Mouse (Mus musculus): ENCODE data around the gene Otud5. TPM values are rescaled to one million over a fixed set of nuclear protein-coding genes. Genes with fewer than 3 reads are reported as not detected.

Gene Otud5
- polyA plus RNA-seq, 2 experiments = 38.7 to 71.3 TPM

DNA sequence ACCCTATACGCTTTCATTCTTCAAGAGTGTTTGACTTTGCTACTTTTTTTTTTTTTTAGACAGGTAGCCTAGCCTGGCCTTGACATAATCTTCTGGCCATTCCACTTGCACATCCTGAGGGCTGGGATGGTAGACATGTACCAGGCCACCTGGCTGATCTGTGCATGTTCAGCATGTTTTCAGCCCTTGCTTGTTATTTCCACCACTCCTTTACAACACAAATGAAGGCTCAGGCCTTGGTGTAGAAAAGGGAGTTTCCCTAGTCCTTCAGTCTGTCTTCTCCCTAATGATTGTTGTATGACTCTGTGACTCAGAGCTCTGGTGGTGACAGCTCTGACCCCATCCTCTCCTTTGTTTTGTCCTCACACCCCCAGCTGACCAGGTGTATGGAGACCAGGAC lies 26.0 kb downstream of the Otud5 start:
- Histone ChIP-seq H3K9me3 (ENCODE audit: control insufficient read depth, low read length) (no peaks in the 10 kb centered on the region), H3K27ac (replicated peaks; ENCODE audit: low read depth, low read length) (no peak overlapping the region), H3K27me3 (ENCODE audit: control insufficient read depth, insufficient read depth, low read length) (no peaks in the 10 kb centered on the region), H3K4me3 (replicated peaks; ENCODE audit: low read length) (no peak overlapping the region), H3K4me1 (ENCODE audit: control insufficient read depth, insufficient read depth, low read length) (no peaks in the 10 kb centered on the region), H3K9ac (ENCODE audit: low read depth, low read length, severe bottlenecking) (no peak overlapping the region), H3K4me2 (replicated peaks; ENCODE audit: low read depth, low read length, severe bottlenecking) (no peak overlapping the region), H3K36me3 (ENCODE audit: control insufficient read depth, insufficient read depth, low read length) (no peaks in the 10 kb centered on the region)
- ATAC-seq (ENCODE audit: low FRiP score, low read depth) (no peak), DNase-seq (ENCODE audit: low spot score) (no peak)
- WGBS = 100% methylated on average over 1 of the region's 1 CpGs
- TF ChIP-seq POLR2A (IDR thresholded peaks at IDR 0.05; ENCODE audit: borderline replicate concordance, extremely low read depth, insufficient read depth, insufficient read length) = no peak

DNA sequence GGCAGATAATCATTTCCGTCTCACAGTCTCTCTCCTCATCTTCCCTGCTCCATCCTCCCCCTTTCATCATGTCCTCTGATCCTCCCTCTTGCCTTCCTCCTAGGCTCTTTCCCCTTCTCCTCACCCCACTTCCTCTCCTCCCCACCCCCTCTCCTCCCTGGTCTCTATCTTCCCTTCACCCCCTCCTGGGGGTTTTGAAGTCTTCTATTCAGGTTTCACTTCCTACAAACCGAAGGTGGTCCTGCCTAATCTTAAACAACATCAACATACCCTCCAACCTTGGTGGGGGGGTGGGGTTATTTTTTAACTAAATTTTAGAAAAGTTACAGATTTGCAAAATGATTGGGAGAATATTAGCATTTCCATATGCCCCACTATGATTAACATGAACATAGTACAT lies 27.3 kb downstream of the Otud5 start:
- no peak overlapping the region for H3K27ac ChIP-seq (replicated peaks; ENCODE audit: low read depth, low read length)
- no peak overlapping the region for H3K4me2 ChIP-seq (replicated peaks; ENCODE audit: low read depth, low read length, severe bottlenecking)
- no peak overlapping the region for H3K9ac ChIP-seq (ENCODE audit: low read depth, low read length, severe bottlenecking)
- ATAC-seq (ENCODE audit: low FRiP score, low read depth) (no peak), DNase-seq (ENCODE audit: low spot score) (no peak)
- no peak overlapping the region for H3K4me3 ChIP-seq (replicated peaks; ENCODE audit: low read length)
- H3K36me3 ChIP-seq (ENCODE audit: control insufficient read depth, insufficient read depth, low read length) = no peaks in the 10 kb centered on the region
- no peaks in the 10 kb centered on the region for H3K27me3 ChIP-seq (ENCODE audit: control insufficient read depth, insufficient read depth, low read length)
- no peak for TF ChIP-seq POLR2A (IDR thresholded peaks at IDR 0.05; ENCODE audit: borderline replicate concordance, extremely low read depth, insufficient read depth, insufficient read length)
- H3K9me3 ChIP-seq (ENCODE audit: control insufficient read depth, low read length) = no peaks in the 10 kb centered on the region
- 77% methylated on average over 2 of the region's 2 CpGs for WGBS
- no peaks in the 10 kb centered on the region for H3K4me1 ChIP-seq (ENCODE audit: control insufficient read depth, insufficient read depth, low read length)

DNA sequence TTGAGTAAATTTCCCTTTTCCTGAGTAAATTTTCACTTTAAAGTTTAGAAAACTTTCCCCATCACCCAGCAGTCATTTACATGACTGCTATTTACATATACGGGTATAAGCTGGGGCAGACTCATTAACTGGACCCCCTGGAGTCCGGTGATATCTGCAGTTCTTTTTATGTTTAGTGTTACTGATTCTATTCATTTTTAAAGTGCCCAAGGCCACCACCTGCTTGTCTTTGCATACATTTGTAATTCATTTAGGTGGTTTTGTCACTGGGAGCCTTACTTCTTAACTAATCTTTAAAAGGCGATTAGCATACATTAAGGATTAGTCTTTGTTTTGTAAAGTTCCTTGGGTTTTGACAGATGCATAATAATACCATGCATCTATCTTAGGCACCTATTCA lies 28.7 kb downstream of the Otud5 start:
- Histone ChIP-seq H3K36me3 (ENCODE audit: control insufficient read depth, insufficient read depth, low read length) (peaks cover 6% of the 10 kb centered on the region; the same call in 1 of the 2 replicates), H3K9me3 (ENCODE audit: control insufficient read depth, low read length) (no peaks in the 10 kb centered on the region), H3K4me3 (replicated peaks; ENCODE audit: low read length) (no peak overlapping the region), H3K27ac (replicated peaks; ENCODE audit: low read depth, low read length) (no peak overlapping the region), H3K9ac (ENCODE audit: low read depth, low read length, severe bottlenecking) (no peak overlapping the region), H3K27me3 (ENCODE audit: control insufficient read depth, insufficient read depth, low read length) (no peaks in the 10 kb centered on the region), H3K4me2 (replicated peaks; ENCODE audit: low read depth, low read length, severe bottlenecking) (no peak overlapping the region), H3K4me1 (ENCODE audit: control insufficient read depth, insufficient read depth, low read length) (no peaks in the 10 kb centered on the region)
- no peak for TF ChIP-seq POLR2A (IDR thresholded peaks at IDR 0.05; ENCODE audit: borderline replicate concordance, extremely low read depth, insufficient read depth, insufficient read length)
- 41% methylated on average over 3 of the region's 3 CpGs for WGBS
- DNase-seq (ENCODE audit: low spot score) = no peak
- no peak for ATAC-seq (ENCODE audit: low FRiP score, low read depth)

DNA sequence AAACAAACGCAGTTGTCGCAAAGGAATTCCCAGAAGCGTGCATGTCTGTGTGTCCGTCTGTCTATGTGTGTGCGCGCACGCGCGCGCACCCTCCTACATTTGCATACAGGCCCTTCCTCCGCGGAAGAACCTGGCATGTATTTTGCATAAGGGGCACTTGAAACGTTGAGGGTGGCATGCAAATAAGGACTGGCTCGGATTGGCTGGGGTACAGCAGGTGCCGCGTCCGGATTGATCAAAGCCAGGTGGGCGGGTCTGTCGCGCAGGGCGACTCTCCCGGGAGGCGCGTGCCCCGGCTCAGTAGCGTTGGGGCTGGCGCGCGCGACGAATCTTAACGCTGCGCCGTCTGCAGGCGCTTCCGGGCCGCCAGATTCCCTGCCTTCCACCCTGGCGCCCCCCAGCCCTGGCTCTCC lies 36.8 kb downstream of the Otud5 start, which contains the start of gene Pim2:
TSS of gene Pim2 (plus strand) at position 256 of the 413 bp plus-strand sequence.
- Histone ChIP-seq H3K27me3 (ENCODE audit: control insufficient read depth, insufficient read depth, low read length) (no peaks in the 10 kb centered on the region), H3K9me3 (ENCODE audit: control insufficient read depth, low read length) (no peaks in the 10 kb centered on the region), H3K27ac (replicated peaks; ENCODE audit: low read depth, low read length) (no peak within 1 kb of the TSS), H3K36me3 (ENCODE audit: control insufficient read depth, insufficient read depth, low read length) (peaks cover 6% of the 10 kb centered on the region; the same call in 1 of the 2 replicates), H3K9ac (ENCODE audit: low read depth, low read length, severe bottlenecking) (peak within 1 kb of the TSS; percentile 34; the same call in 1 of the 2 replicates), H3K4me1 (ENCODE audit: control insufficient read depth, insufficient read depth, low read length) (no peaks in the 10 kb centered on the region), H3K4me2 (replicated peaks; ENCODE audit: low read depth, low read length, severe bottlenecking) (peak within 1 kb of the TSS; percentile 77), H3K4me3 (replicated peaks; ENCODE audit: low read length) (peak within 1 kb of the TSS; percentile 40)
- no peak for TF ChIP-seq POLR2A (IDR thresholded peaks at IDR 0.05; ENCODE audit: borderline replicate concordance, extremely low read depth, insufficient read depth, insufficient read length)
- DNase-seq (ENCODE audit: low spot score) (peak; percentile 56), ATAC-seq (ENCODE audit: low FRiP score, low read depth) (peak; percentile 73)
- WGBS = 33% methylated on average over 29 of the region's 38 CpGs

DNA sequence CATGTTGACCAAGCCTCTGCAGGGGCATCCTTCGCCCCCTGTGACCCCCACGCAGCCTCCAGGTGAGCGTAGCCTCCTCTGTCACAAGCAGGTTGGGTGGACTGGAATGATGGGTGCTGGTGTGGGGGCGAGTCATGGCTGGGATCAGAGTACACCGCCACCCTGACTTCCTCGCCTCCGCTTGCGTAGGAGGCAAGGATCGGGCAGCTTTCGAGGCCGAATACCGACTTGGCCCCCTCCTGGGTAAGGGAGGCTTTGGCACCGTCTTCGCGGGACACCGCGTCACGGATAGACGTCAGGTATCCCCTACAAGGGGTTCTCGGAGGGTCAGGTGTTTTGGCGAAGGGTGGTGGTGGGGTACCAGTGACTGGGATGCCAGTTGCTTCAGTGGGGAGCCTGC lies 37.3 kb downstream of the Otud5 start:
- H3K27ac ChIP-seq (replicated peaks; ENCODE audit: low read depth, low read length) = no peak overlapping the region
- peak overlapping the region; percentile 34; the same call in 1 of the 2 replicates for H3K9ac ChIP-seq (ENCODE audit: low read depth, low read length, severe bottlenecking)

More for the DNA sequence above, 37.3 kb downstream of the Otud5 start:
- H3K4me3 ChIP-seq (replicated peaks; ENCODE audit: low read length) = peak overlapping the region; percentile 40
- 29% methylated on average over 21 of the region's 21 CpGs for whole genome bisulfite sequencing
- ATAC-seq (ENCODE audit: low FRiP score, low read depth) (peak; percentile 7; the same call in 1 of the 2 replicates), DNase-seq (ENCODE audit: low spot score) (no peak)
- H3K9me3 ChIP-seq (ENCODE audit: control insufficient read depth, low read length) = no peaks in the 10 kb centered on the region
- peak overlapping the region; percentile 77 for H3K4me2 ChIP-seq (replicated peaks; ENCODE audit: low read depth, low read length, severe bottlenecking)
- H3K27me3 ChIP-seq (ENCODE audit: control insufficient read depth, insufficient read depth, low read length) = no peaks in the 10 kb centered on the region
- TF ChIP-seq POLR2A (IDR thresholded peaks at IDR 0.05; ENCODE audit: borderline replicate concordance, extremely low read depth, insufficient read depth, insufficient read length) = no peak
- no peaks in the 10 kb centered on the region for H3K4me1 ChIP-seq (ENCODE audit: control insufficient read depth, insufficient read depth, low read length)
- peaks cover 6% of the 10 kb centered on the region; the same call in 1 of the 2 replicates for H3K36me3 ChIP-seq (ENCODE audit: control insufficient read depth, insufficient read depth, low read length)
